Mouse (Mus musculus) gastrocnemius, postnatal 36 days (tissue): ENCODE data around the gene Nbas. TPM values are rescaled to one million over a fixed set of nuclear protein-coding genes. Genes with fewer than 3 reads are reported as not detected.

Experiments
- DNase-seq, 2 experiments: peaks; one replicate each; pipeline ENCODE4 v3.0.0; 2022
- intact Hi-C: fragments of 180-260 bp; cut with DNase I; formaldehyde crosslinking; loops from one replicate; pipeline ENCODE4 v1.15.1; 2025
- total RNA-seq, 2 experiments: library from RNA; stranded (reverse); gene quantifications; 2 replicates each; pipeline ENCODE4 v1.2.3; 2021

Gene Nbas
- total RNA-seq, 2 experiments from 2014 or later: 15.6 to 19.3 TPM

GRCm38 (mm10) chr12:13602414-13602813 is 333.5 kb downstream of the Nbas start:
- no peak for DNase-seq
- intact Hi-C loops: no loop called here

- no peak for DNase-seq
- intact Hi-C loops: no loop called here
These were observed 338.1 kb downstream of the Nbas start for GRCm38 (mm10) chr12:13607021-13607420.

- no peak for DNase-seq
- intact Hi-C loops: no loop called here
These were observed 340.1 kb downstream of the Nbas start for GRCm38 (mm10) chr12:13609027-13609426.

GRCm38 (mm10) chr12:13613041-13613440 is 344.1 kb downstream of the Nbas start:
- DNase-seq: no peak
- intact Hi-C loops: no loop called here

GRCm38 (mm10) chr12:13615661-13616060 is 346.7 kb downstream of the Nbas start:
- intact Hi-C loops: no loop called here

GRCm38 (mm10) chr12:13622150-13622822 is 353.4 kb downstream of the Nbas start:
- DNase-seq: no peak
- intact Hi-C loops: no loop called here

More at GRCm38 (mm10) chr12:13615661-13616060, 346.7 kb downstream of the Nbas start:
- no peak for DNase-seq

GRCm38 (mm10) chr12:13626803-13627706 is 358.1 kb downstream of the Nbas start:
- intact Hi-C loops: no loop called here
- no peak for DNase-seq

Other genes with a start within 250 kb of the Nbas start
- gene Ddx1, start 19.9 kb upstream of the Nbas start, total RNA-seq: 100 to 1,000 TPM in 1 of 2 experiments, 10 to 100 TPM in 1; 91.7 to 113 TPM